Mouse (Mus musculus) heart, postnatal 0 days (tissue): Measurements from ENCODE around the gene 4931422A03Rik.

ENCODE experiments used
- CTCF ChIP-seq: IDR thresholded peaks from 2 replicates; pipeline ENCODE4 v1.5.1; 2016; ENCODE audit warnings: antibody characterized with exemption, control low read depth, low read depth
- EP300 ChIP-seq: IDR thresholded peaks from 2 replicates; pipeline ENCODE4 v1.6.1; 2016; ENCODE audit warnings: antibody characterized with exemption, low read depth

GRCm38 (mm10) chr2:104062665-104063064 lies 34.5 kb upstream of the 4931422A03Rik start:
- TF ChIP-seq CTCF (no peak), EP300 (no peak)
